Mouse (Mus musculus) olfactory bulb, adult 2 months (tissue): Measurements from ENCODE around the gene Sh3kbp1. TPM values are rescaled to one million over a fixed set of nuclear protein-coding genes. Genes with fewer than 3 reads are reported as not detected.

Experiments
- H3K27ac ChIP-seq: fragments of 200-500 bp; 2 replicates; pipeline ENCODE4 v1.5.1; 2012; ENCODE audit warnings: low read depth, low read length; ENCODE audit not compliant: insufficient read depth
- H3K4me1 ChIP-seq: fragments of 200-500 bp; 2 replicates; pipeline ENCODE4 v1.6.1; 2012; ENCODE audit warnings: low read length; ENCODE audit not compliant: control insufficient read depth, insufficient read depth
- H3K4me3 ChIP-seq: fragments of 200-500 bp; 2 replicates; pipeline ENCODE4 v1.5.1; 2012; ENCODE audit warnings: mild to moderate bottlenecking, low read depth, low read length, moderate library complexity; ENCODE audit not compliant: insufficient read depth
- CTCF ChIP-seq: fragments of 200-500 bp; IDR thresholded peaks from 2 replicates; pipeline ENCODE4 v1.5.1; 2012; ENCODE audit warnings: low read depth, mild to moderate bottlenecking, low read length, moderate library complexity; ENCODE audit not compliant: insufficient read depth
- POLR2A ChIP-seq: fragments of 200-500 bp; IDR thresholded peaks from 2 replicates; pipeline ENCODE4 v1.6.1; 2012; ENCODE audit warnings: mild to moderate bottlenecking, low read depth, low read length, moderate library complexity; ENCODE audit not compliant: insufficient read depth
- WGBS: fragments of 180-500 bp; shearing (Covaris S2); methylation state at CpG from one replicate; pipeline ENCODE4 v1.1.7; 2018; 5-methylcytosine and 5-hydroxymethylcytosine counted together
- polyA plus RNA-seq: library from polyadenylated mRNA; stranded (reverse); fragments of >200 nt; gene quantifications from 2 replicates; pipeline ENCODE4 v1.2.4, GENCODE M21; 2012; ENCODE audit warnings: low replicate concordance; ENCODE audit not compliant: missing spikeins, insufficient read depth, insufficient read length

The Sh3kbp1 gene
- polyA plus RNA-seq, 1 experiment: 177 TPM

GRCm38 (mm10) chrX:159775042-159775441, 148.0 kb downstream of the Sh3kbp1 start:
- Histone ChIP-seq H3K27ac (no peak overlapping the region), H3K4me1 (no peaks in the 10 kb centered on the region), H3K4me3 (no peak overlapping the region)
- WGBS: 77% methylated on average over 4 of the region's 4 CpGs
- TF ChIP-seq CTCF (no peak), POLR2A (no peak)

GRCm38 (mm10) chrX:159778787-159779186, 151.7 kb downstream of the Sh3kbp1 start:
- Histone ChIP-seq H3K4me1 (no peaks in the 10 kb centered on the region), H3K27ac (no peak overlapping the region), H3K4me3 (no peak overlapping the region)
- TF ChIP-seq CTCF (no peak), POLR2A (no peak)
- WGBS: 95% methylated on average over 1 of the region's 1 CpGs

DNA sequence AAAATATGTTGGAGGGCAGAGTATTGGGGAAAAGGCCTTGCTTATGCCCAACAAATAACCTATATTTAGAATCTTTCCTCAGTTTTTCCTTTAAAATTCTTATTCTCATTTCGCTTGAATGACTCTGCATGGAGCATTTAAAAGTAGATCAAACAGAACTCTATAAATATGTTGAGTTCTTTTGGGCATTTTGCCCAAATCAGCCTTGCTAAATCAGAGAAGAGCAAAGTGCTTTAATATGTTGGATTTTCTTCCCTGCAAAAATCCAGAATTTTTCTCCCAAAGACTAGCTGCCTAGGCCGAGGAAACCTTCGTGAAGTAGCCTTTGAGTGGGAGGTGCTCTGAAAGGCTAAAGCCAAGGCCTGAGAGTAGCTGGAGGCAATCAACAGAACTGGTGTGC, 163.4 kb downstream of the Sh3kbp1 start:
- 24% methylated on average over 3 of the region's 3 CpGs for WGBS
- Histone ChIP-seq H3K4me3 (no peak overlapping the region), H3K27ac (no peak overlapping the region), H3K4me1 (no peaks in the 10 kb centered on the region)
- TF ChIP-seq POLR2A (no peak), CTCF (no peak)

DNA sequence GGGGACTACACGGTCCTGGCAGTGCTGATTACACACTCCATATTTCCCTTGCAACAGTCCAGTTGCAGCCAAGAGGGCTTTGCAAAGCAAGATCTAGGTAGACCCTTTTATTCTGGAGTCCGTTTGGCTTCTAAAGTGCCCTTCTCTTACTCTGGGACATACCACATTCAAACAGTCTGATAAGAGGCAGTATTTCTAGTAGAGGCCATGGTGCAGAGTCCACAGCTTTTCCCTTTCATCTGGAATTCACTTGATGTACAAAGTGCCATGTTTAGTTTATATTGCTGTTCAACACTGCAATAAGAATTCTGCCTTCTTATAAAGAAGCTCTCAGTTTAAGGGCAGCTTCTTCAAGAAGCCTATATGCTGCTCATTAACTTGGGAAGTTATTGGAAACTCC, 168.5 kb downstream of the Sh3kbp1 start:
- H3K27ac ChIP-seq: no peak overlapping the region
- no peak overlapping the region for H3K4me3 ChIP-seq
- H3K4me1 ChIP-seq: no peaks in the 10 kb centered on the region
- 74% methylated on average over 2 of the region's 2 CpGs for WGBS
- TF ChIP-seq CTCF (no peak), POLR2A (no peak)

DNA sequence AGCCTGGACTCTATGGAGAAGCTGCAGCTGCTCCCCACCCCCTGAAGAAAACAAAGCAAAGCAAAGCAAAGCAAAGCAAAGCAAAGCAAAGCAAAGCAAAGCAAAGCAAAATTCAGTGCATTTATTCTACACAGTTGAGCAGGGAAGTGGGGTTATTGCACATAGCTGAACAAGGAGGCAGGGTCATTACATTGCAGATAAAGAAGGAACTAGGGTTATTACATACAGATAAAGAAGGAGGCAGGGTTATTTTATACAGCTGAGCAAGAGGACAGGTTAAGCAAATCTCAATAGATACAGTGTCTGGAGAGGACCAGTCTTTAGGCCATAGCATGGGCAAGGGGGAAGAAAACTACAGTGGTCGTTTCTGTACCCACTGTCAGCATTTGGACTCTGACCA, 177.3 kb downstream of the Sh3kbp1 start:
- H3K4me1 ChIP-seq: no peaks in the 10 kb centered on the region
- no peak overlapping the region for H3K4me3 ChIP-seq
- WGBS: 89% methylated on average over 1 of the region's 1 CpGs
- no peak for TF ChIP-seq POLR2A
- TF ChIP-seq CTCF: no peak
- no peak overlapping the region for H3K27ac ChIP-seq

DNA sequence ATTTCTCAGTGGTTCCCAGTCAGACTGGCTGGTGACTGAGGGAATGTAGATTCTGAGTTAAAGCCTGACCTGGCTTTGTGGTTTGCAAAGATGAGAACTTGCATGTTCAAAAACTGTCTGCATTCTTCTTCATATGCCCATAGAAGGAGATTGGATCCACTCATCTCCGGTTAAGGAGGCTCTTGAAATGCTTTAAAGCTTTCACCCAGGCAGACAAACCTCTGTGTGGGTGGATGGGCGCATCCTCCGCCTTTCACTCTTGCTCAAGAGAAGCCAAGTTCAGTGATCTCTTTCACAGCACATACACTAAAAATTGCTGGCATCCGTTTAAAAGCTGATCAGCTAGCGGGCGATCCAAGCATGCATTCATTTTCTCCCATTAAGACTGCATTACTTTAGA, 182.4 kb downstream of the Sh3kbp1 start:
- no peak overlapping the region for H3K27ac ChIP-seq
- WGBS: 61% methylated on average over 6 of the region's 6 CpGs
- TF ChIP-seq CTCF (no peak), POLR2A (no peak)
- H3K4me3 ChIP-seq: no peak overlapping the region
- no peaks in the 10 kb centered on the region for H3K4me1 ChIP-seq

- TF ChIP-seq POLR2A (no peak), CTCF (no peak)
- H3K27ac ChIP-seq: no peak overlapping the region
- WGBS: 90% methylated on average over 3 of the region's 3 CpGs
- H3K4me3 ChIP-seq: no peak overlapping the region
- H3K4me1 ChIP-seq: no peaks in the 10 kb centered on the region
These were observed 183.4 kb downstream of the Sh3kbp1 start for GRCm38 (mm10) chrX:159810469-159810868.

DNA sequence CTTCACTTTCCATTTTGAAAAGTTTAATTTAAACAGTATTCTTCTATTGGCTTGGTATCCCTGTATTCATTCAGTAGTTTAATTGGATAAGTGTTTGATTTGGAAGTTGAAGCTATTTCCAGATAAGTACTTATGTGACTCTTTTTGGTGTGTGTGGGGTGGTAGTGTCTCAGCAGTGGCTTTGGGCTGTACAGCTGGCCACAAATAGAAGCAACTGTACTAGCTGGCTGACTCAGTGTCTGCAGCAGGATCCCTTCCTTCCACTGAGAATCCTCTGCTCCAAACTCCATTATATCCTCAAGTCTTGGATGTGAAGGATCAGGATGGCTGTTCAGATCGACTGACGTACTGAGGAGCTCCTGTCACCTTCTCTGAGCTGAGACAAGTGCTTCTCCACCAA, 190.4 kb downstream of the Sh3kbp1 start:
- Histone ChIP-seq H3K4me1 (0 out of 2 replicates have a peak, but pooled peaks cover 4% of the 10 kb centered on the region), H3K4me3 (no peak overlapping the region), H3K27ac (no peak overlapping the region)
- WGBS: 67% methylated on average over 2 of the region's 2 CpGs
- no peak for TF ChIP-seq POLR2A

- Histone ChIP-seq H3K27ac (no peak overlapping the region), H3K4me3 (no peak overlapping the region), H3K4me1 (peaks cover 3% of the 10 kb centered on the region)
- WGBS: 71% methylated on average over 5 of the region's 5 CpGs
- TF ChIP-seq POLR2A (no peak), CTCF (no peak)
These were observed 201.1 kb downstream of the Sh3kbp1 start for GRCm38 (mm10) chrX:159828135-159828534.

DNA sequence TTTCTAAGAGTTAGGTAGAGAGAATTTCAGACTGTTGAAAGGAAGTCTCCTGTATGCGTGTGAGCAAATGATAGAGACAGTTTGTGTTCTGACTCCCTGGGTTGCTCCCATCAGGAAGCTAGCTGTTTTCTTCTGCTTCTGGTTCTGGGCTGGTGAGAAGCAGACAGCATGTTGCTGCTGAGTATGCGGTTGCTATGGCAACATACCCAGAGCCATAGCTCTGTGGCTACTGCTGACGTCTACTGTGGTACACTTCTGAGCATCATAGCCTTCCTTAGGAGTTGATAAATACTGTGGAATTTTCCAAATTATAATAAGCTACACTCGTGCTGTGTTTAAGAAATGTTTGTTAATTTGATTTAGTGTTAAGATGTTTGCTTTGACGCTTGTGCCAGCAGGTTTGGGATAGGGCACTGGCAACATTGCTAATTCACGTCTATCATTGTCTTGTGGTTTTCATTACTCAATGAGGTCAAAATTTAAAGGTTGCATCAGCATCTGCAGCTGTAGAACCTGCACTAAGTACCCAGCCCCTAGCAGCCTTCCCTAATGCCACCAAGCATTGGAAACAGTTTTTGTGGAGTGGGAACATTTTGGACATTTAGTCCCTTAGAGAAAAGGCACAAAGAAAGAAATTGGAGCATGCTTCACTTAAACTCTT, 202.2 kb downstream of the Sh3kbp1 start:
- H3K4me3 ChIP-seq: no peak overlapping the region
- TF ChIP-seq POLR2A: no peak
- TF ChIP-seq CTCF: no peak
- H3K4me1 ChIP-seq: peaks cover 3% of the 10 kb centered on the region
- no peak overlapping the region for H3K27ac ChIP-seq
- 33% methylated on average over 6 of the region's 6 CpGs for WGBS
